Mouse (Mus musculus) ZHBTc4 (cell line): ENCODE measurements at regions not wholly inside any gene's neighbourhood (a gene's known extent, or its start where the extent isn't known, plus 50 kb on each side); places are given as distances from the start of the nearest gene placed in this dataset.

Experiments
- DNase-seq: peaks from one replicate; pipeline ENCODE4 v3.0.0-alpha.2; 2011; ENCODE audit warnings: low read depth, low spot score

GRCm38 (mm10) chr1:23602710-23603291 is 158.8 kb upstream of the B3gat2 start:
- no peak for DNase-seq

- DNase-seq: no peak
Observed at GRCm38 (mm10) chr1:23629366-23629765, 132.2 kb upstream of the B3gat2 start.

- DNase-seq: no peak
Observed at GRCm38 (mm10) chr1:23645093-23645492, 116.5 kb upstream of the B3gat2 start.

GRCm38 (mm10) chr1:23648875-23649506 is 112.6 kb upstream of the B3gat2 start:
- DNase-seq: no peak

GRCm38 (mm10) chr1:23649886-23650285 is 111.7 kb upstream of the B3gat2 start:
- peak; percentile 18 for DNase-seq

GRCm38 (mm10) chr1:23653628-23654027 is 107.9 kb upstream of the B3gat2 start:
- no peak for DNase-seq

- DNase-seq: no peak
Observed at GRCm38 (mm10) chr1:23655768-23656167, 105.8 kb upstream of the B3gat2 start.

- DNase-seq: no peak
Observed at GRCm38 (mm10) chr1:23656302-23656701, 105.3 kb upstream of the B3gat2 start.

- no peak for DNase-seq
Observed at GRCm38 (mm10) chr1:23656718-23657117, 104.8 kb upstream of the B3gat2 start.

- no peak for DNase-seq
Observed at GRCm38 (mm10) chr1:23670514-23670913, 91.0 kb upstream of the B3gat2 start.

- no peak for DNase-seq
Observed at GRCm38 (mm10) chr1:23674357-23674756, 87.2 kb upstream of the B3gat2 start.

- no peak for DNase-seq
Observed at GRCm38 (mm10) chr1:23676301-23676700, 85.3 kb upstream of the B3gat2 start.

- DNase-seq: no peak
Observed at GRCm38 (mm10) chr1:23689398-23689797, 72.2 kb upstream of the B3gat2 start.

GRCm38 (mm10) chr1:23705489-23705888 is 56.1 kb upstream of the B3gat2 start:
- DNase-seq: peak; percentile 66

- no peak for DNase-seq
Observed at GRCm38 (mm10) chr1:23706450-23706849, 55.1 kb upstream of the B3gat2 start.
